Mouse (Mus musculus) MEL (cell line): Measurements from ENCODE around the gene Wdr18.

ENCODE experiments used
- CTCF ChIP-seq, 3 experiments: IDR thresholded peaks in 2 of 3; conservative IDR thresholded peaks in 1 of 3; 2 replicates each; pipeline ENCODE4 v1.5.1; 2011 to 2012; ENCODE audit warnings: low read length in 3 of 3, low read depth in 2 of 3, mild to moderate bottlenecking in 2 of 3, improper control_type of control experiment in 1 of 3, inconsistent platforms in 1 of 3, mixed read lengths in 1 of 3, moderate library complexity in 1 of 3; ENCODE audit not compliant: control insufficient read depth in 1 of 3, insufficient read depth in 1 of 3, poor library complexity in 1 of 3, severe bottlenecking in 1 of 3
- MAFK ChIP-seq: IDR thresholded peaks from 2 replicates; pipeline ENCODE4 v1.6.1; 2011; ENCODE audit warnings: low read depth, mild to moderate bottlenecking, low read length, improper control_type of control experiment, borderline replicate concordance
- POLR2A ChIP-seq, 2 experiments: IDR thresholded peaks; 2 replicates each; pipeline ENCODE4 v1.6.1; 2011 to 2012; ENCODE audit warnings: low read length in 2 of 2, mild to moderate bottlenecking in 2 of 2, control low read depth in 1 of 2, improper control_type of control experiment in 1 of 2, low read depth in 1 of 2, moderate library complexity in 1 of 2; ENCODE audit not compliant: control insufficient read depth in 1 of 2, insufficient read depth in 1 of 2, poor library complexity in 1 of 2
- RCOR1 ChIP-seq: IDR thresholded peaks from 2 replicates; pipeline ENCODE4 v1.6.1; 2012; ENCODE audit warnings: low read depth, mild to moderate bottlenecking, inconsistent platforms, low read length, improper control_type of control experiment
- UBTF ChIP-seq: IDR thresholded peaks from 2 replicates; pipeline ENCODE4 v1.6.1; 2012; ENCODE audit warnings: low read depth, mild to moderate bottlenecking, inconsistent platforms, low read length, improper control_type of control experiment, moderate library complexity, borderline replicate concordance; ENCODE audit not compliant: insufficient read depth
- ZKSCAN1 ChIP-seq: IDR thresholded peaks from 2 replicates; pipeline ENCODE4 v1.6.1; 2012; ENCODE audit warnings: low read depth, mild to moderate bottlenecking, inconsistent platforms, low read length, improper control_type of control experiment, moderate library complexity
- ZMIZ1 ChIP-seq: IDR thresholded peaks from 2 replicates; pipeline ENCODE4 v1.6.1; 2012; ENCODE audit warnings: low read depth, mild to moderate bottlenecking, inconsistent platforms, low read length, improper control_type of control experiment, moderate library complexity

DNA sequence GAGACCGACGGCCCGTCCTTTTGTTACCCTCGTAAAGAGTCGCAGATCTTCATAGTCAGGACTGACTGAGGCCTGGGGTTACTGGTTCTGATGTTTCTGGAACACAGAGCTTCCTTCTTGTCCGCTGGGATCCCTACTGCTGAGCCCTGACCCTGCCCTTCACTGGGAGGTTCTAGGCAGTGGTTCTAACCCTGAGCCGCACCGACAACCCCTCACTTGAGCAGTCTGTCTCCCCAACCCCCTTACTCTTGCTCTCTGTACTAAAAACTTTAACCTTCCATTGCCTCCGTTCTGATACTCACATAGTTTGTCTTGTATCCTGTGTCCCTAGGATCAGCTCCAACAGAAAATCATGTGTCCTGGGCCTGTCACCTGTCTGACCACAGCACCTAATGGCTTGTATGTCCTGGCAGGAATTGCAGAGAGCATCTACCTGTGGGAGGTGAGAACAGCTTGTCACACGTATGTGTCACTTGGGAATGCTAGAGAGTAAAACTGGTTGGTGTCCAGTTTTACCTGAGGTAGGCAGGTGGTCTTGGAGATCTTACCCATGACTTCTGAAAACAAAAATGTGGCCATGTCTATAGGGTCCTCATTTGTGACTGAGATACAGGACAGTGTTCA lies 831 bp downstream of the Wdr18 start:
- TF ChIP-seq CTCF (IDR thresholded peaks at IDR 0.05 in 2 of 3, conservative IDR thresholded peaks at IDR 0.05 in 1 of 3; ENCODE audit: control insufficient read depth in 1 of 3, insufficient read depth in 1 of 3, low read depth in 2 of 3, low read length in 3 of 3, poor library complexity in 1 of 3, severe bottlenecking in 1 of 3) (no peak), POLR2A (IDR thresholded peaks at IDR 0.05; ENCODE audit: control insufficient read depth in 1 of 2, insufficient read depth in 1 of 2, low read depth in 1 of 2, low read length in 2 of 2, poor library complexity in 1 of 2) (no peak), RCOR1 (no peak), MAFK (no peak), ZMIZ1 (no peak), UBTF (no peak), ZKSCAN1 (no peak)
